Mouse (Mus musculus) CH12.LX (cell line): ENCODE measurements at regions not wholly inside any gene's neighbourhood (a gene's known extent, or its start where the extent isn't known, plus 50 kb on each side); places are given as distances from the start of the nearest gene placed in this dataset.

Source experiments
- DNase-seq: peaks from one replicate; pipeline ENCODE4 v3.0.0-alpha.2; 2013; ENCODE audit errors: extremely low read depth
- H3K27ac ChIP-seq: 2 replicates; pipeline ENCODE4 v1.5.1; 2012; ENCODE audit warnings: low read depth, mild to moderate bottlenecking, control low read depth, moderate library complexity; ENCODE audit not compliant: insufficient read depth
- H3K27me3 ChIP-seq: replicated peaks from 2 replicates; pipeline ENCODE3; 2012; ENCODE audit warnings: inconsistent platforms
- H3K36me3 ChIP-seq, 2 experiments: replicated peaks in 1 of 2; 2 replicates each; pipeline versions ENCODE3 to v1.6.1; 2012; ENCODE audit warnings: inconsistent platforms in 1 of 2, low read length in 1 of 2, mild to moderate bottlenecking in 1 of 2, mixed read lengths in 1 of 2, moderate library complexity in 1 of 2; ENCODE audit not compliant: control insufficient read depth in 1 of 2, insufficient read depth in 1 of 2
- H3K4me1 ChIP-seq, 2 experiments: 2 replicates each; pipeline ENCODE4 v1.6.1; 2012; ENCODE audit warnings: inconsistent platforms in 1 of 2, moderate library complexity in 1 of 2; ENCODE audit not compliant: insufficient read depth in 2 of 2, control insufficient read depth in 1 of 2
- H3K4me2 ChIP-seq: 2 replicates; pipeline ENCODE4 v1.6.1; 2012; ENCODE audit warnings: low read depth, mild to moderate bottlenecking, control low read depth; ENCODE audit not compliant: poor library complexity, insufficient read depth, severe bottlenecking
- H3K4me3 ChIP-seq, 3 experiments: fragments of 150-350 bp in 1 of 3; sonication (generic) in 1 of 3; replicated peaks in 1 of 3; 2 replicates each; pipeline versions ENCODE3 to v1.5.1; 2011 to 2012; ENCODE audit warnings: low read depth in 2 of 3, low read length in 2 of 3, mild to moderate bottlenecking in 2 of 3, moderate library complexity in 2 of 3, control low read depth in 1 of 3, improper control_type of control experiment in 1 of 3, inconsistent platforms in 1 of 3, mixed read lengths in 1 of 3; ENCODE audit not compliant: poor library complexity in 1 of 3
- H3K79me2 ChIP-seq: replicated peaks from 2 replicates; pipeline ENCODE4 v1.6.1; 2012; ENCODE audit warnings: mild to moderate bottlenecking, moderate library complexity; ENCODE audit not compliant: control insufficient read depth, poor library complexity, insufficient read depth, severe bottlenecking; ENCODE audit errors: extremely low read depth
- H3K9ac ChIP-seq: 2 replicates; pipeline ENCODE4 v1.6.1; 2012; ENCODE audit warnings: low read depth, mild to moderate bottlenecking, control low read depth, moderate library complexity; ENCODE audit not compliant: insufficient read depth
- H3K9me3 ChIP-seq: replicated peaks from 2 replicates; pipeline ENCODE3; 2012; ENCODE audit warnings: low read length, inconsistent platforms, mixed read lengths
- BHLHE40 ChIP-seq: IDR thresholded peaks from 2 replicates; pipeline ENCODE4 v1.6.1; 2011; ENCODE audit warnings: mild to moderate bottlenecking, low read depth, low read length, improper control_type of control experiment
- CHD2 ChIP-seq: IDR thresholded peaks from 2 replicates; pipeline ENCODE4 v1.6.1; 2011; ENCODE audit warnings: low read length, improper control_type of control experiment
- E2F4 ChIP-seq: IDR thresholded peaks from 2 replicates; pipeline ENCODE4 v1.6.1; 2011; ENCODE audit warnings: low read depth, low read length, improper control_type of control experiment; ENCODE audit not compliant: insufficient replicate concordance
- ELF1 ChIP-seq: IDR thresholded peaks from 2 replicates; pipeline ENCODE4 v1.6.1; 2014; ENCODE audit warnings: low read depth, mild to moderate bottlenecking, inconsistent platforms, low read length, improper control_type of control experiment
- EP300 ChIP-seq: IDR thresholded peaks from 2 replicates; pipeline ENCODE4 v1.6.1; 2011; ENCODE audit warnings: low read length, improper control_type of control experiment
- ETS1 ChIP-seq: conservative IDR thresholded peaks from 2 replicates; pipeline ENCODE4 v1.6.1; 2012; ENCODE audit warnings: low read depth, mild to moderate bottlenecking, inconsistent platforms, low read length, improper control_type of control experiment, moderate library complexity
- IRF4 ChIP-seq: IDR thresholded peaks from 2 replicates; pipeline ENCODE4 v1.6.1; 2014; ENCODE audit warnings: low read depth, mild to moderate bottlenecking, inconsistent platforms, low read length, improper control_type of control experiment
- JUND ChIP-seq: conservative IDR thresholded peaks from 2 replicates; pipeline ENCODE4 v1.6.1; 2011; ENCODE audit warnings: low read depth, low read length, improper control_type of control experiment
- KAT2A ChIP-seq: IDR thresholded peaks from 2 replicates; pipeline ENCODE4 v1.6.1; 2012; ENCODE audit warnings: low read length, improper control_type of control experiment, inconsistent platforms; ENCODE audit not compliant: insufficient replicate concordance
- MAFK ChIP-seq: IDR thresholded peaks from 2 replicates; pipeline ENCODE4 v1.6.1; 2011; ENCODE audit warnings: low read length, improper control_type of control experiment; ENCODE audit not compliant: insufficient replicate concordance
- MAX ChIP-seq: IDR thresholded peaks from 2 replicates; pipeline ENCODE4 v1.6.1; 2011; ENCODE audit warnings: low read length, improper control_type of control experiment
- MAZ ChIP-seq: IDR thresholded peaks from 2 replicates; pipeline ENCODE4 v1.6.1; 2012; ENCODE audit warnings: low read depth, mild to moderate bottlenecking, inconsistent platforms, low read length, improper control_type of control experiment, moderate library complexity
- MEF2A ChIP-seq: IDR thresholded peaks from 2 replicates; pipeline ENCODE4 v1.6.1; 2014; ENCODE audit warnings: low read depth, mild to moderate bottlenecking, inconsistent platforms, low read length, improper control_type of control experiment, borderline replicate concordance
- MXI1 ChIP-seq: IDR thresholded peaks from 2 replicates; pipeline ENCODE4 v1.6.1; 2011; ENCODE audit warnings: mild to moderate bottlenecking, low read depth, low read length, improper control_type of control experiment
- MYC ChIP-seq: IDR thresholded peaks from 2 replicates; pipeline ENCODE4 v1.6.1; 2011; ENCODE audit warnings: low read depth, mild to moderate bottlenecking, improper control_type of control experiment, low read length
- NELFE ChIP-seq: IDR thresholded peaks from 2 replicates; pipeline ENCODE4 v1.6.1; 2011; ENCODE audit warnings: low read depth, low read length, improper control_type of control experiment
- PAX5 ChIP-seq: IDR thresholded peaks from 2 replicates; pipeline ENCODE4 v1.6.1; 2012; ENCODE audit warnings: low read length, inconsistent platforms, mixed read lengths
- POLR2A ChIP-seq: IDR thresholded peaks from 2 replicates; pipeline ENCODE4 v1.6.1; 2011; ENCODE audit warnings: low read depth, mild to moderate bottlenecking, improper control_type of control experiment, low read length
- RAD21 ChIP-seq: IDR thresholded peaks from 2 replicates; pipeline ENCODE4 v1.6.1; 2011; ENCODE audit warnings: low read depth, mild to moderate bottlenecking, low read length, improper control_type of control experiment, moderate library complexity
- RCOR1 ChIP-seq: conservative IDR thresholded peaks from 2 replicates; pipeline ENCODE4 v1.6.1; 2012; ENCODE audit warnings: low read depth, mild to moderate bottlenecking, inconsistent platforms, low read length, improper control_type of control experiment
- SIN3A ChIP-seq: IDR thresholded peaks from 2 replicates; pipeline ENCODE4 v1.6.1; 2012; ENCODE audit warnings: low read length, improper control_type of control experiment, inconsistent platforms
- SMC3 ChIP-seq: IDR thresholded peaks from 2 replicates; pipeline ENCODE4 v1.6.1; 2011; ENCODE audit warnings: low read depth, low read length, improper control_type of control experiment
- TBP ChIP-seq: conservative IDR thresholded peaks from 2 replicates; pipeline ENCODE4 v1.6.1; 2011; ENCODE audit warnings: low read depth, low read length, improper control_type of control experiment
- TCF12 ChIP-seq: IDR thresholded peaks from 2 replicates; pipeline ENCODE4 v1.6.1; 2014; ENCODE audit warnings: low read depth, mild to moderate bottlenecking, inconsistent platforms, low read length, improper control_type of control experiment
- USF1 ChIP-seq: IDR thresholded peaks from 2 replicates; pipeline ENCODE4 v1.6.1; 2014; ENCODE audit warnings: low read depth, mild to moderate bottlenecking, inconsistent platforms, low read length, improper control_type of control experiment
- ZNF384 ChIP-seq: IDR thresholded peaks from 2 replicates; pipeline ENCODE4 v1.6.1; 2012; ENCODE audit warnings: low read depth, low read length, improper control_type of control experiment, inconsistent platforms
- dilution Hi-C: fragments of 300-500 bp; cut with MboI; formaldehyde crosslinking; loops from 2 replicates; pipeline ENCODE4 v1.14.3; 2020; ENCODE audit warnings: low sequenced_read_pairs; ENCODE audit not compliant: extremely low pct_unique_long_range_greater_than_20kb, extremely low pct_ligation_motif_present
- in situ Hi-C: fragments of 300-500 bp; cut with MboI; formaldehyde crosslinking; loops from 3 replicates; pipeline ENCODE4 v1.14.3; 2019; ENCODE audit warnings: low sequenced_read_pairs, low pct_ligation_motif_present, low pct_unique_long_range_greater_than_20kb, mixed read lengths

GRCm38 (mm10) chr6:31125328-31126118 lies 166.6 kb upstream of the Klf14 start (continued):
- TF ChIP-seq MAZ (no peak; the same call in 1 of the 2 replicates), CHD2 (no peak), ELF1 (peak; percentile 31; the same call in 1 of the 2 replicates), SMC3 (peak; percentile 64), KAT2A (no peak), USF1 (no peak), MAX (peak; percentile 62; the same call in 1 of the 2 replicates), MEF2A (no peak), RCOR1 (no peak)

GRCm38 (mm10) chr6:31126131-31126871 lies 167.4 kb upstream of the Klf14 start:
- Histone ChIP-seq H3K9ac (peak overlapping the region; percentile 97), H3K4me3 (peak overlapping the region; percentile 73 to 78 (median 74)), H3K4me2 (peak overlapping the region; percentile 87), H3K4me1 (peaks cover 20 to 58% of the 10 kb centered on the region in 2 experiments), H3K79me2 (peaks cover 39% of the 10 kb centered on the region), H3K36me3 (peaks cover 4 to 21% of the 10 kb centered on the region in 2 experiments), H3K9me3 (no peaks in the 10 kb centered on the region), H3K27me3 (no peaks in the 10 kb centered on the region), H3K27ac (peak overlapping the region; percentile 94)
- TF ChIP-seq PAX5 (no peak), ZNF384 (peak; percentile 62; the same call in 1 of the 2 replicates), RAD21 (no peak; the same call in 1 of the 2 replicates), IRF4 (peak; percentile 92), E2F4 (no peak), TCF12 (peak; percentile 82), TBP (peak; percentile 80), NELFE (0 out of 2 replicates have a peak, but pooled peaks have one; percentile 40), MXI1 (peak; percentile 52; the same call in 1 of the 2 replicates), ETS1 (peak; percentile 86), MAZ (peak; percentile 72; the same call in 1 of the 2 replicates), MAFK (peak; percentile 80), MEF2A (peak; percentile 82; the same call in 1 of the 2 replicates), RCOR1 (peak; percentile 85), MAX (peak; percentile 38; the same call in 1 of the 2 replicates), SIN3A (peak; percentile 66; the same call in 1 of the 2 replicates), BHLHE40 (peak; percentile 75), CHD2 (peak; percentile 66; the same call in 1 of the 2 replicates), EP300 (peak; percentile 87), JUND (no peak; the same call in 1 of the 2 replicates), USF1 (no peak), POLR2A (peak; percentile 70), MYC (peak; percentile 45; the same call in 1 of the 2 replicates)
- dilution Hi-C loops (no loop called here), in situ Hi-C loops (no loop called here)
- peak; percentile 91 for DNase-seq
